ENCODE assay signal across 15 mouse cellular contexts in genomic region chr8:105292471-105292870, GRCm38 (mm10).
"Had no signal": no experiment of that assay in that cellular context is flagged by ENCODE, and none has a peak within 500 bp of the region (broad histone marks: within the 10 kb centered on the region; RNA-seq: fewer than 3 reads in every experiment).

No protein-coding gene starts in this region.

- H3K9ac ChIP-seq: limb, embryonic 13.5 days; liver, embryonic 14.5 days; neural tube, embryonic 15.5 days had no signal

- ATAC-seq: lung, postnatal 0 days; midbrain, embryonic 13.5 days had no signal

- H3K9me3 ChIP-seq: limb, embryonic 13.5 days; midbrain, embryonic 13.5 days; neural tube, embryonic 15.5 days had no signal

- H3K4me3 ChIP-seq: limb, embryonic 13.5 days; midbrain, embryonic 13.5 days; neural tube, embryonic 15.5 days had no signal

- H3K27ac ChIP-seq: kidney, postnatal 0 days; limb, embryonic 13.5 days; liver, embryonic 14.5 days; midbrain, embryonic 13.5 days; neural tube, embryonic 15.5 days; stomach, postnatal 0 days had no signal

- H3K27me3 ChIP-seq: neural tube, embryonic 15.5 days had no signal

- H3K4me2 ChIP-seq: limb, embryonic 13.5 days; midbrain, embryonic 13.5 days; neural tube, embryonic 15.5 days had no signal

- DNase-seq: kidney, adult 9 months; layer of hippocampus, adult 9-11 months; layer of hippocampus, postnatal 36 days; lung, adult 2 months; lung, postnatal 36 days; retina, postnatal 1 day; thymus, adult 2 months; thymus, postnatal 25 days had no signal

- H3K36me3 ChIP-seq: limb, embryonic 13.5 days; midbrain, embryonic 13.5 days; neural tube, embryonic 15.5 days had no signal
